Mouse (Mus musculus): Measurements from ENCODE around the gene Lsmem1.

Gene Lsmem1

GRCm38 (mm10) chr12:40199302-40199701, at the start of gene Lsmem1:
TSS of gene Lsmem1 (minus strand) at chr12:40199490.
- no peak for DNase-seq (ENCODE audit: low spot score)

GRCm38 (mm10) chr12:40248454-40249180, 49.3 kb upstream of the Lsmem1 start, which contains the start of gene Ifrd1:
TSS of gene Ifrd1 (minus strand) at chr12:40248504.
- DNase-seq (ENCODE audit: low spot score): no peak

- DNase-seq (ENCODE audit: low spot score): no peak
Observed at GRCm38 (mm10) chr12:40247976-40248375, 48.7 kb upstream of the Lsmem1 start.

- no peak for DNase-seq (ENCODE audit: low spot score)
Observed at GRCm38 (mm10) chr12:40247384-40247783, 48.1 kb upstream of the Lsmem1 start.

GRCm38 (mm10) chr12:40245434-40245970, 46.2 kb upstream of the Lsmem1 start:
- no peak for DNase-seq (ENCODE audit: low spot score)

GRCm38 (mm10) chr12:40244926-40245325, 45.6 kb upstream of the Lsmem1 start:
- DNase-seq (ENCODE audit: low spot score): no peak

- DNase-seq (ENCODE audit: low spot score): peak; percentile 61
Observed at GRCm38 (mm10) chr12:40243821-40244221, 44.5 kb upstream of the Lsmem1 start.

GRCm38 (mm10) chr12:40243241-40243640, 44.0 kb upstream of the Lsmem1 start:
- no peak for DNase-seq (ENCODE audit: low spot score)

- no peak for DNase-seq (ENCODE audit: low spot score)
Observed at GRCm38 (mm10) chr12:40239161-40239560, 39.9 kb upstream of the Lsmem1 start.

- DNase-seq (ENCODE audit: low spot score): no peak
Observed at GRCm38 (mm10) chr12:40232231-40232630, 32.9 kb upstream of the Lsmem1 start.

- DNase-seq (ENCODE audit: low spot score): no peak
Observed at GRCm38 (mm10) chr12:40231632-40232031, 32.3 kb upstream of the Lsmem1 start.

GRCm38 (mm10) chr12:40224171-40224880, 25.0 kb upstream of the Lsmem1 start:
- no peak for DNase-seq (ENCODE audit: low spot score)

GRCm38 (mm10) chr12:40223676-40224075, 24.4 kb upstream of the Lsmem1 start:
- no peak for DNase-seq (ENCODE audit: low spot score)

GRCm38 (mm10) chr12:40223082-40223619, 23.9 kb upstream of the Lsmem1 start:
- peak; percentile 99 for DNase-seq (ENCODE audit: low spot score)

- peak; percentile 97 for DNase-seq (ENCODE audit: low spot score)
Observed at GRCm38 (mm10) chr12:40222251-40223081, 23.2 kb upstream of the Lsmem1 start.

- no peak for DNase-seq (ENCODE audit: low spot score)
Observed at GRCm38 (mm10) chr12:40221611-40222010, 22.3 kb upstream of the Lsmem1 start.

- DNase-seq (ENCODE audit: low spot score): no peak
Observed at GRCm38 (mm10) chr12:40220896-40221295, 21.6 kb upstream of the Lsmem1 start.

GRCm38 (mm10) chr12:40220001-40220570, 20.8 kb upstream of the Lsmem1 start:
- peak; percentile 26 for DNase-seq (ENCODE audit: low spot score)

GRCm38 (mm10) chr12:40218430-40218945, 19.2 kb upstream of the Lsmem1 start:
- DNase-seq (ENCODE audit: low spot score): no peak

GRCm38 (mm10) chr12:40217776-40218175, 18.5 kb upstream of the Lsmem1 start:
- no peak for DNase-seq (ENCODE audit: low spot score)

Data from layer of hippocampus, adult 11-12 months (tissue).